Mouse (Mus musculus): ENCODE results near the gene Elmod3.

Gene Elmod3

DNA sequence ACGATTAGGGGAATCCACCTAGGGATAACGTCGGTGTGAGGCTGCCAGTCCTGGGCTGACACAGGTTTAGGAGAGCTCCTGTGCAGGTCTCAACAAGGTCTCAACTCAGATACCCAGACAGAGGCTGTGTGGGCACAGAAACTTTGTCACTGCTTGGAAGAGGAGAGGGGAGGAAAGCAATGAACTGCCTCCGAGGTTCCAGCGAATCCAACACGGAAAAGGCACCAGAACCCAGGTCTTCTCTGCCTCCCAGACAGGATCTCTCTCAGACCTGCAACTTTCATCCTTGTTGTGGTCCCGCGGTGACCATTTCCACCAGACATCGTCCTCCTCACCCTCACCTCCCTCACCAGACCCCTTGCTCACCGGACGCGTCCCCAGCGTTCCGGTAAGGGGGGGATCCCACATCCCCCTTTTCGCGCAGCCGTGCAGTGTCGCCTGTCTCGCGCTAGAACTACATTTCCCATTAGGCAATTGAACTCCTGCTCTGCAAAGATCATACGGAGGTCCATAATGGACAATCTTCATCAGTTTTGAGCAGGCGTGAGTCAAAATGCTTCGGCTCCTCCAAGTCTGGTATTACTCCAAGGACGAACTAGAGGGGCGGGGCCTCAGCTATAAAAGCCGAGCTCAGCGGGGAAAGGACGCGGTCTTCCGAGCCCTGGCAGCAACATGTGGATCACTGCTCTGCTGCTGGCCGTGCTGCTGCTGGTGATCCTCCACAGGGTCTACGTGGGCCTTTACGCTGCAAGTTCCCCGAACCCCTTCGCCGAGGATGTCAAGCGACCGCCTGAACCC, at the start of gene Elmod3, which contains the start of gene Retsat:
Elmod3 (minus strand) TSS at position 458 of the 798 bp plus-strand sequence.
Retsat (plus strand) TSS at position 520 of the 798 bp plus-strand sequence.
- DNase-seq (ENCODE audit: low spot score in 2 of 2): peak; percentile 83 to 90

DNA sequence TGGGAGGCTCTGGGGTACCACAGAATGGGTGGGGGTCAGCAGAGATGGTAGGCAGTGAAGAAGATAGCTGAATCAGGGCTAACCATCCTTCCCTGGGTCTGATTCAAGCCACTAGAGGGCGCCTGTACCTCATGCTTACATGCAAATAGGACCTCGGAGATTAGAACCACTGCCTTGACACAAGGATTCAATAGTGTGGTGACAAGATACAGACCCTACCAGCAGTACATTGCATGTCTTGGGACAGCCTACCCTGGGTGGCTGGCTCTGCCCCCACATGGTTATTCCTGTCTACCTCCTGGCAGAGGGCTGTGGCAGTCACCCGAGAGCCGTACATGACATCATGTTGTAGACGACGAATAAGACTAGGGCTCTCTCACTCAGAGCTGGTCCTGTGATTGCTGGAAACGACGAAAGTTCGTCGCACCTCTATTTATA, 49.2 kb upstream of the Elmod3 start:
- DNase-seq (ENCODE audit: low spot score in 2 of 2): peak; percentile 27 to 30

DNA sequence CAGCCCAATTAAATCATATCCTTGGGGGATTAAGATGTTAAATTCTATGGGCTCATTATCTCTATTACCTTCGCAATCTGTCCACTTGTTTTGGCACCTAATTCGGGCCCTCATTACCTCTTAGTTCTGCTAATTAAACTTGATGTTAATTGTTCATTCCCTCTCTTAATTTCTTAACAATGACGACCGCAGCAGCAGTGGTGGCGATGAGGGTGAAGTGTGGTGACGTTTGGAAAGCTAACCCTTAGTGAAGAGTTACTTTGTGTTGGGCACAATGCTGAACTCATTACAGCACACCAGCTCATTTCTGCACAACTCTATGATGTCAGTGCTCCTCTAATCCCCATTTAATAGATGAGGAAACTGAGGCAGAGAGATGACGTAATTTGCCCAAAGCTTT, 47.2 kb upstream of the Elmod3 start:
- no peak for DNase-seq (ENCODE audit: low spot score in 2 of 2)

DNA sequence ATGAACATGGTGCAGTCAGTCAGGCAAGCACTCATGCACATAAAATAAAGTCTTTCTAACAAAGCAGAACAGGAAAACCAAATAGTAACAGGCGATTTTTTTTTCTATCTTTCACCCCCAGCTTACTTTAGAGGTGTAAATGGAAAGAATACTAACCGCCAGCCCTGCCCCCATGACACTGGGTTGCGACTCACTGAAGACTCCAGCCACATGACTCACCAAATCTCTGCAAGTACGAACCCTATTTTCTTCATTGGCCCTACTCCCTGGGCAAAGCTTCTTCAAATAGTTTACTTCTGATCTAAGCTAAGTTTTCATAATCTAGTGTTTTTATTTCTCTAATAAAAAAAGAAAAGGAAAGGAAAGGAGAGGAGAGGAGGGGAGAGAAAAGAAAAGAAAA, 46.4 kb upstream of the Elmod3 start:
- no peak for DNase-seq (ENCODE audit: low spot score in 2 of 2)

DNA sequence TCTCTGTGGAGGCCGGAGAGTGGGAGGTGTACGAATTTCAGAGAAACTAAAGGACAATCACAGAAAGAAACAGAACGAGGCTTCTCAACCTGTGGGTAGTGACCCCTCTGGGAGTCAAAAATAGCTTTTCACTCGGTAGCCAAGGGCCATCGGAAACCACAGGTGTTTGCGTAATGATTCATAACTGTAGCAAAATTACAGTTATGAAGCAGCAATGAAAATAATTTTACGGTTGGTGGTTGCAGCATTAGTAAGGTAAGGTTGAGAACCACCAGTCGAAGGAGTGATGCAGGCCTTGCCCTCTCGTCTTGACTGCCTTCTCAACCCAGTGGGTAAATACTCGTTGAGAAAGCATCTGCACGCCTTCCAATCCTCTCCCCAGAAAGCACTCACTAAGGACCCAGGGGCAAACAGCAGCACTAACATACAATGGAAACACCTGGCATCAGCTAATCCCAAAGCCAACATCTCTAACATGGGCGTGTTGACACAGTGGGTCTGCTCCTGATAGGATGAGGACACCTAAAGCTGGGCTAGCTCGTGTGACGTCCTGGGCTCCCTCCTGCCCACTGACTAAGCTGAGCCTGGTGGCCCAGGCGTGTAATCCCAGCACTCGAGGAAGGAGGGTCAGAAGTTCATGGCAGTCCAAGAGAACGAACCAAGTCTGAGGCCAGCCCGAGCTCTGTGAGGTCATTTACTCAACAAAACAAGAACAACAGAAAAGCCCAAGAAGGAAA, 43.2 kb upstream of the Elmod3 start:
- no peak for DNase-seq (ENCODE audit: low spot score in 2 of 2)

DNA sequence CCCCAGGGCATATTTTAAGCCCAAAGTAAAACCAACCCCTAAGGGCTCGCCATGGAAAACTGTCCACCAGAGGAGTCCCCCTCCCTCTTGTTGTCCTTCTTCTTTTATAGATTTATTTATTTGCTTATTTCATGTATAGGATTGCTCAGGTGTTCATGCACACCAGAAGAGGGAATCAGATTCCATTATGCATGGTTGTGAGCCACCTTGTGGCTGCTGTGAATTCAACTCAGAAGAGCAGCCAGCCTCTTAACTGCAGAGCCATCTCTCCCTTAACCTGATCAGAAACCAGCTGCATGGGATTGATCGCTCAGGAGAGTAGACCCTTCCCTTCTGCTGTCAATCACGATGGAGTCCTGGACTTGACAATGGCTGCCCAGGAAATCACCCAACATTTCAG, 38.7 kb upstream of the Elmod3 start:
- no peak for DNase-seq (ENCODE audit: low spot score in 2 of 2)

DNA sequence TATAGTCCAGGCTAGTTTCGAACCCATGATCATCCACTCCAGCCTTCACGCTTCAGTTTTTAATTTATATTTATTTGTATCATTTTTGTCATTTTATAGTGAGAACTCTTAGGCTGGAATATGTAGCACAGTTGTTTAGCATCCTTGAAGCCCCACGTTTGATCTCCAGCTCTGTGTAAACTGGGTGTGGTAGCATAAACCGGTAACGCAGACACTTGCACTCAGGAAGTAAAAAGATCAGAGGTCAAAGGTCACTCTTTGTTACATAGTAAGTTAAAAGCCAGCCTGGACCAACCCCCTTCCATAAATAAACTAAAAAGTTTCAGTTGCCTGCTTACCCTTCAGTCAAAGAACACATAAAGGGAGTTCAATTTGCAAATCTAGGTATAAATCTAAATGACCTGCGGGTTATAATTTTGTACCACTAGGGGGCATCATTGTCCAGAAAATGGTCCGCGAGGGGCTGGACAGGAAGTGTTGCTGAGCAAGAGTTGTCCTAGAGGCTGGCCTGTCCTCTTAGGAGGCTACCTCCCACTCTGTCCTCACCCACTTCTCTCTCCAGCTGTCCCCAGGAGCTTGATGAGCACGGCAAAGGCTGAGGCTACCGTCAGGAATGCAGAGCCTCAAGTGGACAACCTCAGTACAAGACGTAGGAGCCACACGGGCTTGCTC, 37.7 kb upstream of the Elmod3 start:
- peak; percentile 18 to 44 for DNase-seq (ENCODE audit: low spot score in 2 of 2)

DNA sequence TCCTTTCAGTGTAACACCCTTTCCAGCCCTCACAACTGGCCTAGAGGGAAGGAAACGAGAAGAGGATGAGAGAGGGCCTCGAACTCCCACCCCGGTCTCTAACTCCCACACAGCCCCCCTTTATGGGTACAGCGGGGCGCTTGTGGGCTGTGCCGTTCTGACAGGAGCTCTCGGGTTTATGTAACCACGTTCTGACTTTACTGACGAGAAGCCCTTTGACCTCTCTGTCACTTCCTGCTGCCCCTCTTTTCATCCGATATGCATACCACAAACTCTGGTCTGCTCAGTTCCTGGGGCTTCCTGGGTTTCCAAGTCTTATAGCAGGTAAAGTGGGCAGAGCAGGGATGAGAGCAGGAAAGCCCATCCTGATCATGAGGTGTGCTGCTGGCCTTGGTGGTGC, 36.1 kb upstream of the Elmod3 start:
- DNase-seq (ENCODE audit: low spot score in 2 of 2): no peak

DNA sequence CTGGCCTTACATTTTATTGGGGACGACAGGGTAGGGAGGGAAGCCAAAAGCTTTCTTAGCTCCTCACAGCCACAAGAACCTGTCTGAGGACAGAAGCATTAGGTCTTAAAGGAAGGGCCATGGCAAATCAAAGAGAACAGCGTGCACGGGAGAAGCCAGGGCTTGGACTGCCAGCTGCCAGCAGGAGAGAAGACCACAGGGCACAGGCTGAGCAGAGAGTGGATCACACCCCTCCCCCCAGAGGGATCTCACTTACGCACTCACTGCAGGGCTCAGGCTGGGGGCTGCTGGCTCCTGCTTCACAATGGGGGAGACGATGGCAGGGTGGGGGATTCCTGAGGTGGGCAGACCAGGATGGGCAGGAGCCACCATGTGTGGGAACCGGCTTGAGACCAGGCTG, 33.5 kb upstream of the Elmod3 start:
- no peak for DNase-seq (ENCODE audit: low spot score in 2 of 2)

DNA sequence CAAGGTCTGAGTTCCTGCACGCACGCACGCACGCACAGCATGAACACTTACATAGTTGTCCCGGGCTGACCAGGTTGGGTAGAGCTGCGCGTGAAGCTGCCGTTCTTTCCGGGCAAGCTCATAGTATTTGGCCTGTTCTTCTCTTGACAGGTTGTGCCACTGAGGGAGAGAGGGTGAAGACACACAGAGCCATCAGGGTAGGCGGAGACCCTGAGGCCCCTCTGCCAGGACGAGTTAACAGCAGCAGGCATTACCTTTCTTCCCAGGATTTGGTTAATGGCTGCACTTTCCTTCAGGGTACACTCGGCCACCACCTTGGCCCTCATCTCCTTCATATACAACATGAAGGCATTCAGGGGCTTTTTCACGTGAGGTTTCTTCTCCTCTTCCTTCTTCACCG, 32.7 kb upstream of the Elmod3 start:
- DNase-seq (ENCODE audit: low spot score in 2 of 2): no peak

DNA sequence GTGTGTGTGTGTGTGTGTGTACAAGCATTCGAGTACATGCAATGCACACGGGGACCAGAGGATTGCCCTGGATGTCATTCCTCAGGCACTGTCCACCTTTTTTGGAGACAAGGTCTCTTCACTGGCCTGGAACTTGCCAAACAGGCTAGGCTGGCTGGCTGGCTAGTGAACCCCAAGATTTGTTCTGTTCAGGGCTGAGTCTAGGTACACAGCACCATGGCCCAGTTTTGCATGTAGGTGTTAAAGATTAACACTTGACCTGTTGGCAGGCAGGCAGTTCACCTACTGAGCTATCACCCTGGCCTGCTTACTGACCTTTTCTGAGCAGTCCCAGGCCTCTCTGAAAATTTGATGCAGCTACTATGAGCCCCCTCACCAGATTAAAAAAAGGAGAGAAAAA, 32.2 kb upstream of the Elmod3 start:
- DNase-seq (ENCODE audit: low spot score in 2 of 2): no peak

DNA sequence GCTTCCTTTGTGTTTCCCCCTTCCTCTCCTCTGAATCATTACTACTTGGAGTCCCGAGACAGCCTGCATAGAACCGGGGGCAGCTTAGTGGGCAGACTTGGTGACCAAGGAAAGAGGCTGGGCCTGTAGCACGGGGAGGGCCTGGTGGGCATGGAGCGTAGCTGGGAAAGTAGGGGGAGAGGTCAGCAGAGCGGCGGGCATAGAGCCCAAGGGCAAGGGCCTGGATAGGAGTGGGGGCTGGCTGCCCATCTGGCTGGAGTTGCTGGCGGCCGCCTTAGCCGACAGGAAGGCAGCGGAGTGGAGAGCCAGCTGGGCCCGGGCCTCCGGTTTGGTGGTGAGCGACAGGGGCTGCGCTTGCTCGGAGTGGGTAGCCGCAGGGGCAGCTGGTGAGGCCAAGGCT, 29.1 kb upstream of the Elmod3 start:
- no peak for DNase-seq (ENCODE audit: low spot score in 2 of 2)

DNA sequence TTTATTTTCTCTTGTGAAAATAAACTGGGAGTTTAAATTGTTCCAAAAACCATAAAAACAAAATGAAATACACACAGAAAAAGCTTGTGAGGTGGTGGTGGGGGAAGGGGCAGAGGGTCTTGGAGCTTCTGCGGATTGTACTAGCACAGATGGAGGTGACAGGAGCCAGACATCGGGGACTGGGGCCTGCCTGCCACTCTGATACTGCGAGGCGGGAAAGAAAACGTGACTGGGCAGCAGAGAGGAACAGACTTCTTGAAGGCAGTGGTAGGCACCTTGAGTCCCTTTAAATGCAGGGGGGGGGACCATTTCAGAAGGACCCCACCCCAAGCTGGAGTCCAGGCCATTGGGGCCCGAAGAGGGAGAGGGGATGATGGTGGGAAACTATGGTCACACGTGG, 28.2 kb upstream of the Elmod3 start:
- DNase-seq (ENCODE audit: low spot score in 2 of 2): no peak

DNA sequence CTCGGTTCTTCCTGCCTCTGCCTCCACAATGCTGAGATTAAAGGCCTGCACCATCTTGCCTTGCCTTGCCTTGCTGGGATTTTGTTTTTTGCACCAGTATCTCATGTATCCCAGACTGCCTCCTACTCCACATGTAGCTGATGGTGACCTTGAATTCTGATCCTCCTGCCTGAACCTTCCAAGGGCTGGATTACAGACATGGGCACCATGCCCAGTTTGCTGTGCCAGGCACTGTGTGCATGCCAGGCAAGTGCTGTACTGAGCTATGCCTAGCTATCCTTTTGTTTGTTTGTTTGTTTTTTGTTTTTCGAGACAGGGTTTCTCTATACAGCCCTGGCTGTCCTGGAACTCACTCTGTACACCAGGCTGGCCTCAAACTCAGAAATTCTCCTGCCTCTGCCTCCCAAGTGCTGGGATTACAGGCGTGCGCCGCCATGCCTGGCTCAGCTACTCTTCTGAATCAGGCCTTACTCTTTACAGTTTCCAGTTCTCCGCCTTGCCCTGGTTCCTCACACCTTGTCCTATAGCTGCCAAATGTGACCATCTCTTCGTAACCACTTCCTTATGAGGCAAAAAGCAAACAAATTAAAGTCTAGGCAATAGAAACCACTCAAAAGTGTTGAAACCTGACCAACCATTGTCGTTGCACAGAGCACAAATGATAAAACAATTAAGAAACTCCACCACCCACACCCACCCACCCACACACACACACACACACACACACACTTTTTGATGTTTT, 25.6 kb upstream of the Elmod3 start:
- DNase-seq (ENCODE audit: low spot score in 2 of 2): no peak

DNA sequence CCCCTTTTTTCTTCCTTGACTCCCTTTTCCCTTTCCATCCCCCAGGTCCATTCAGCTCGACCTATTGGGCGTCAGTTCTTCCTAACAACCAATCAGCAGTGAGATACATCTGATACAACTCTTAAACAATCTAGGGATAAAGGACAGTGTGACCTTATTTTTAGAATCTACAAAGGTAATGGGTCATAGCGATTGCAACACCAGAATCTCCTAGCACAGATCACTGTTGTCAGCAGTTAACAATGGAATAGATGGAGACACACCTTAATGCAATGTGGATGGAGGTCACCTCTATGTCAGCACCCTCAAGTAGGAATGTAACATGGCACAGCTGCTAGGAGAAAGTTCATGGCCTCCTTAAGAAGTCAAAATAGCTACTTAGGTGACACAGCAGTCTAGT, 24.7 kb upstream of the Elmod3 start:
- DNase-seq (ENCODE audit: low spot score in 2 of 2): no peak

DNA sequence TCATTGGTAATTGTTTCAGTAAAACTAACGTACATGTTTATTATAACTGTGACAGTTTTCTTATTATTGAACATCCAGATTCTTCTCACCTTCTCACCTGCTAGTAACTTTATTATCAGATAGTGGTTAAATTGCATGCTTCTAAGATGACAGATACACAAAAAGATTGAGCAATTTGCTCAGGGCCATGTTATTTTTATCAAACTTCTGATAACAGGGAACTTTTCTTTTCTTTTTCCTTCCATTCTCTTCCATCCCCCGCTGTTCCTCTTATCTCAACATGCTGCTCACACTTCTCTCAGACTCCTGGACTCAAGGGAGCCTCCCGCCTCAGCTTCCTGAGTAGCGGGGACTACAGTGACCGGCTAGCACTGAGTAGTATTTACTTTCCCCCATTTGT, 22.7 kb upstream of the Elmod3 start:
- DNase-seq (ENCODE audit: low spot score in 2 of 2): no peak

DNA sequence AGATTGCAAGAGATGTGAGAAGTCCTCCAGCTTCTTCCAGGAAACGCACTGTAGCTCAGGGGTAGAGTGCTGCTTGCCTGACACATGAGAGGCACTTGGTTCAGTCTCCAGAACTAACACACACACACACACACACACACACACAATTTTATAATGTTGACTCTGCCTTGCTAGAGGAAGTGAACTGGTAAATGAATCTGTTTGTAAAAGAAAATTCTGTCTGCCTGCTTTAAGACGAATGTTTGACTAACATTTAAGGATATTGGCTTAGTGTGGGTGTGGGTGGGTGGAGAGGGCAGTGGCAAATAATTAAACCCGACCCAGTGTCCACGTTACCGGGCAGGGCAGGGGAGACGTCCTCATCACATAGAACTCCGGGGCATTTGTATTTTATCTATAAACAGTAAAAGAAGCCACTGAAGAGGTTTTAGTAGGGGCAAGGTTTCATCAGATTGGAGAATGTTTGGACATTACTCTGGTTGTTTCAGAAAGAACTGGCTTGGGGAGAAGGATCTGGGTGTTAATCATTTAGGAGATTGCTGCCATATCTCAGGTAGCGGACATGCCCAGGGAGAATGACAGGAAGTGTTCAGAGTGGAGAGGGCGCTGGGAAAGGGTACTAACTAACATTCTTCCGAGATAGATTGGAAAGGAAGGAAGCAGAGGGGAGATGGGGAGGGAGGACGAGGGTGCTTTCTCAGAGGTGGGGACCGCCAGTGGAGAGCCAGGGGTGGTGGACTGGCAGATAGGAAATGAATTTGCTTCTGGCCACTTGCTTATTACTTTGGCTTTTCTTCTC, 21.7 kb upstream of the Elmod3 start:
- DNase-seq (ENCODE audit: low spot score in 2 of 2): no peak

DNA sequence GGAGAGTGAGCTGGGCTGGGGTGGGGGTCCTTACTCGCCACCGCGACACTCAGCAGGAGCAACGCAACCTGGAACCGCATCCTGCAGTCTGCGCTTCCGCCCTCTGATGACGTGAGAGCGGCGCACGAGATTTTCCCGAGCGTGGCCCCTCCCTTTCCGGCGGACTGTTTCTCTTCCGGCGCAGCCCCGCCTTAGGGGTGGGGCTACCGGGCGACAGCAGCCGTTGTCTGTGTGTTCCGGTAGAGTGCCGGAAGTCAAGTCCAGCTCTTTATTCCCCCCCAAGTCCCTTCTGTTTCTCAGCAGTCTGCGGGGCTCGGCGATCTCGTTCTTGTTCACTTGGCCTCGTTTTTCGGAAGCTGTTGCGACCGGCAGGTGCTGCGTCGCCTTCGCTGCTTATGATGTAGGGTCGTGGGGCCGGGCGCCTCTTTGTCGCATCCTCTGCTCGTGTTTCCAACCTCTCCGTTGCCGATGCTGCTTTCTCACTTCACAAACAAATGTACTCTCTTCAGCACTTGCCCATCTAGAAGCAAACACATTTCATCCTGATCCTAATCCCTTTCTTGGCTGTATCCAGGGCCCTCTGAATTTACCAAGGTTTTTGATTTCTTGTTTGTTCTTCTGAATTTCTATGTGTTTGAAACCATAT, 18.6 kb upstream of the Elmod3 start, which contains the start of gene Tgoln1:
Tgoln1 (minus strand) TSS at position 358 of the 646 bp plus-strand sequence.
- peak; percentile 95 to 96 for DNase-seq (ENCODE audit: low spot score in 2 of 2)

DNA sequence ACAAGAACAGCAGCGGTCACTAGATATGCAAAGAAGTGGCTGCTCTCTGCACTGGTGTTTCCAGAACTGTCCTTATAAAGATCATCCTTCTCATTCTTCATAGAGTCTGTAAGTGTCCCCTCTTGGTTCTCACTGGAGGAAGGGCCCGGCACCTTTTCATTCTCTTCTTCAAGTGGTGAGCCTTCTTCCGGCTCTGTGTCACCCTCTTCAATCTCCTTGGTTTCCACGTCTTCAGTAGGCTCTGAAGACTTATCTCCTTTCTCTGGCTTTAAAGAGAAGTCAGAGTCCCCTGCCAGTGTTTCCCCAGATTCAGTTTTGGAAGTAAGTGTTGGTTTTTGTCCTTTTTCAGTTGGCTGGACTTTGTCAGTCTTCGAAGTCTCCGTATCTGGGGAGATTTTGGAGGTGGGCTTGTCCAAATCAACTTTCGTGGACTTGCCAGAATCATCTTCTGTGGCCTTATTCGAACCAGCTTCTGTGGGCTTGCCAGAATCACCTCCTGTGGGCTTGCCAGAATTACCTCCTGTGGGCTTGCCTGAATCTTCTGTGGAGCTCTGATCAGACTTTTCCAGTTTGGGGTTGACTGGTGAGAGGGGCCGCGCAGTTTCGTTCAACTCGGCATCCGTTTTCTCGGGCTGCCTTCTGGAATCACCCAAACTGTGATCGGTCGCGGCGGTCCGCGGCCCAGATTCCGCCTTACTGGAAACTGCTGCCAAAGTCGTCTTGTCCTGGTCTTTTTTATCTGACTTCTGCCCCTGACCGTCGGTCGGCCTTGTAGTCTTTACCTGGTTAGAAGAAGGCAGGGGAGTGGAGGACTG, 17.6 kb upstream of the Elmod3 start:
- no peak for DNase-seq (ENCODE audit: low spot score in 2 of 2)

DNA sequence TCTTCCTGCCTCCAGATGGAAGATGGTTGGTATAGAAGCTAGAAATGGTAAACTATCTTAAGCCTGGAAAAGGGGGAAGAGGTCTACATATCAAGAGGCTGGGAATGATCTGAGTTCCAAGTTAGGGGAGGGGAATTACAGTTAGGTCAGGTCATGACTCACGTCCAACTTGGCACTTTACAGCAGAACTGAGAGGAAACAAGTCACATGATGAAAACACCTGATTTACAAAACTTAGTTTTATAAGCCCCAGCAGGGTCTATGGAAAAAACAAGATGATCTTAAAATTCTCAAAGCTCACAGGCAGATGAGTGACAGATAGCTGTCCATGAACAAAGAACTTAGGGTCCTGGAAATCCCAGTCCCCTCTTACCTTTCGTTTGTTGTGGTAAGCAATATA, 16.9 kb upstream of the Elmod3 start:
- DNase-seq (ENCODE audit: low spot score in 2 of 2): no peak

All from spleen, postnatal 36 days (tissue).